Mouse (Mus musculus) thymus, postnatal 10 days (tissue): ENCODE data around the gene Kcnk3.

ENCODE experiments used
- DNase-seq, 2 experiments: peaks; one replicate each; pipeline ENCODE4 v3.0.0; 2021; ENCODE audit warnings: low spot score in 2 of 2

Kcnk3 gene

GRCm38 (mm10) chr5:30670091-30670490, 82.1 kb downstream of the Kcnk3 start:
- no peak for DNase-seq

GRCm38 (mm10) chr5:30674001-30674400, 86.0 kb downstream of the Kcnk3 start:
- no peak for DNase-seq
